Mouse (Mus musculus): ENCODE data around the gene Derl2. TPM values are rescaled to one million over a fixed set of nuclear protein-coding genes. Genes with fewer than 3 reads are reported as not detected.

Derl2 gene
- polyA plus RNA-seq, 1 experiment from 2014 or later = 65.8 TPM

GRCm38 (mm10) chr11:70970560-70971540 lies 48.8 kb downstream of the Derl2 start:
- 17% methylated on average over 24 of the region's 24 CpGs for WGBS
- Histone ChIP-seq H3K4me1 (ENCODE audit: control insufficient read depth, insufficient read depth, low read length) (peaks cover 4% of the 10 kb centered on the region), H3K27me3 (replicated peaks; ENCODE audit: control insufficient read depth, insufficient read depth, low read length) (no peaks in the 10 kb centered on the region), H3K27ac (ENCODE audit: low read length) (peak overlapping the region; percentile 94), H3K36me3 (ENCODE audit: control insufficient read depth, insufficient read depth, low read length) (no peaks in the 10 kb centered on the region), H3K9ac (ENCODE audit: low read depth, low read length) (peak overlapping the region; percentile 74), H3K4me3 (ENCODE audit: low read length) (peak overlapping the region; percentile 92), H3K9me3 (ENCODE audit: control insufficient read depth, low read length) (no peaks in the 10 kb centered on the region), H3K4me2 (ENCODE audit: low read depth, low read length) (peak overlapping the region; percentile 91)
- peak; percentile 41 for ATAC-seq

- H3K4me2 ChIP-seq (ENCODE audit: low read depth, low read length) = peak within 1 kb of the TSS; percentile 91
- peak within 1 kb of the TSS; percentile 94 for H3K27ac ChIP-seq (ENCODE audit: low read length)
- H3K4me1 ChIP-seq (ENCODE audit: control insufficient read depth, insufficient read depth, low read length) = peaks cover 4% of the 10 kb centered on the region
- peak; percentile 98 for ATAC-seq
- H3K9me3 ChIP-seq (ENCODE audit: control insufficient read depth, low read length) = no peaks in the 10 kb centered on the region
- peak within 1 kb of the TSS; percentile 92 for H3K4me3 ChIP-seq (ENCODE audit: low read length)
- H3K36me3 ChIP-seq (ENCODE audit: control insufficient read depth, insufficient read depth, low read length) = 0 out of 2 replicates have a peak, but pooled peaks cover 4% of the 10 kb centered on the region
- peak within 1 kb of the TSS; percentile 95 for H3K9ac ChIP-seq (ENCODE audit: low read depth, low read length)
- no peaks in the 10 kb centered on the region for H3K27me3 ChIP-seq (replicated peaks; ENCODE audit: control insufficient read depth, insufficient read depth, low read length)
- under 1% methylated on average over 43 of the region's 43 CpGs for WGBS
Observed at GRCm38 (mm10) chr11:70969821-70970559, 49.7 kb downstream of the Derl2 start, which contains the start of the genes Nup88 and Rpain. Nup88 (minus strand) TSS chr11:70969973. Rpain (plus strand) TSS chr11:70970213.

DNA sequence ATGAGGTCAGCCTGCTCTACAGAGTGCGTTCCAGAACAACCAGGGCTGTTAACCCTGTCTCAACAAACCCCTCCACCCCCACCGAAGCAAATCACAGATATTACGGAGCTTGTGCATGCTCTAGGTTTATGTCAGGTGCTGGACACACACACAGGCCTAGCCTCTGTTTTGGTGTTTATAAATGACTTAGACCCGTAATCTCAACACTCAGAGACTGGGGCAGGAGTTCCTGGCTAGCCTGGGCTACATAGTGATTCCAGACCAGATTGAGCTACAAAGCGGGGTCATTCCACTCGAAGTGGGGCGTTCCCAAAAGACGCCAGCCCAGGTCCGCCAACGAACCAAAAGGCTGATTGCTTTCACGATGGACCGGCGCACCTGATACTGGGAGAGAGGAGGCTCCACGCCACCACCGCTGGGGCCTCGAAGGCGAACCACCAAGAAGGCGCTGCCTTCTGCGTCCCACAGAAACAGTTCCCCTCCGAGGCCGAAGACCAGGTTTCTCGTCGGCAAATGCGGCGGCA lies 50.3 kb downstream of the Derl2 start:
- Histone ChIP-seq H3K9me3 (ENCODE audit: control insufficient read depth, low read length) (no peaks in the 10 kb centered on the region), H3K4me3 (ENCODE audit: low read length) (peak overlapping the region; percentile 92), H3K27ac (ENCODE audit: low read length) (peak overlapping the region; percentile 89), H3K9ac (ENCODE audit: low read depth, low read length) (peak overlapping the region; percentile 95), H3K27me3 (replicated peaks; ENCODE audit: control insufficient read depth, insufficient read depth, low read length) (no peaks in the 10 kb centered on the region), H3K4me2 (ENCODE audit: low read depth, low read length) (peak overlapping the region; percentile 84), H3K4me1 (ENCODE audit: control insufficient read depth, insufficient read depth, low read length) (peaks cover 4% of the 10 kb centered on the region), H3K36me3 (ENCODE audit: control insufficient read depth, insufficient read depth, low read length) (peaks cover 9% of the 10 kb centered on the region; the same call in 1 of the 2 replicates)
- ATAC-seq = peak; percentile 28
- WGBS = under 1% methylated on average over 25 of the region's 25 CpGs

DNA sequence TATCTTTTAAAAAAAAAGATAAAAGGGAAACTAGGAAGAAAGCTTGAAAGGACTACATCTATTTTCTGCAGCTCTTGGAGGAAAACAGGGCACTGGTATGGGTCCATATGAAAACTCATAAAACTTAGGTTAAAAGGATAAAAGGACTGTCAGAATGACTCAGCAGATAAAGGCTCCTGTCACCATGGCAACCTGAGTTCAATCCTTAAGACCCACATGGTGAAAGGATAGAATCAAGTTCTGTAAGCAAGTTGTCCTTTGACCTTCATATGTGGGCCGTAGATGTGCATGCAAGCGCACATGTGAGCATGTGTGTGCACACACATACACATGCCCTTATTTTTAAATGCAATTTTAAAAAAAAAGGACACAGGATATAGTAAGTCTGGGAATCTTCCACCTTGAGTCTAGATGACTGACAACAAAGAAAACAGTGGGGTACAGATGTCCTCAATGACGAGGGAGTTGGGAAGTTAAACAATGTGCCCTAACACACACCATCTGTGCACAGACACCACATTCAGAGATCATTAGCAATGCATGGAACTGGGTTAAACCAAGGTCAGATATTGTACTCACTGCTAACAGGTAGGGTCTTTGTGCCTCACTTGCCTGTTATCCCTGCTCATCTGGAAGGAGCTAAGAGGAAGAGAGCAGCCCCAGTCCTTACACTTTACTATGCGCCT lies 55.3 kb downstream of the Derl2 start:
- Histone ChIP-seq H3K4me3 (ENCODE audit: low read length) (no peak overlapping the region), H3K4me2 (ENCODE audit: low read depth, low read length) (no peak overlapping the region), H3K4me1 (ENCODE audit: control insufficient read depth, insufficient read depth, low read length) (peaks cover 4% of the 10 kb centered on the region), H3K9ac (ENCODE audit: low read depth, low read length) (no peak overlapping the region), H3K27ac (ENCODE audit: low read length) (no peak overlapping the region), H3K36me3 (ENCODE audit: control insufficient read depth, insufficient read depth, low read length) (peaks cover 20% of the 10 kb centered on the region), H3K9me3 (ENCODE audit: control insufficient read depth, low read length) (no peaks in the 10 kb centered on the region), H3K27me3 (replicated peaks; ENCODE audit: control insufficient read depth, insufficient read depth, low read length) (no peaks in the 10 kb centered on the region)
- 78% methylated on average over 4 of the region's 4 CpGs for WGBS
- ATAC-seq = no peak

DNA sequence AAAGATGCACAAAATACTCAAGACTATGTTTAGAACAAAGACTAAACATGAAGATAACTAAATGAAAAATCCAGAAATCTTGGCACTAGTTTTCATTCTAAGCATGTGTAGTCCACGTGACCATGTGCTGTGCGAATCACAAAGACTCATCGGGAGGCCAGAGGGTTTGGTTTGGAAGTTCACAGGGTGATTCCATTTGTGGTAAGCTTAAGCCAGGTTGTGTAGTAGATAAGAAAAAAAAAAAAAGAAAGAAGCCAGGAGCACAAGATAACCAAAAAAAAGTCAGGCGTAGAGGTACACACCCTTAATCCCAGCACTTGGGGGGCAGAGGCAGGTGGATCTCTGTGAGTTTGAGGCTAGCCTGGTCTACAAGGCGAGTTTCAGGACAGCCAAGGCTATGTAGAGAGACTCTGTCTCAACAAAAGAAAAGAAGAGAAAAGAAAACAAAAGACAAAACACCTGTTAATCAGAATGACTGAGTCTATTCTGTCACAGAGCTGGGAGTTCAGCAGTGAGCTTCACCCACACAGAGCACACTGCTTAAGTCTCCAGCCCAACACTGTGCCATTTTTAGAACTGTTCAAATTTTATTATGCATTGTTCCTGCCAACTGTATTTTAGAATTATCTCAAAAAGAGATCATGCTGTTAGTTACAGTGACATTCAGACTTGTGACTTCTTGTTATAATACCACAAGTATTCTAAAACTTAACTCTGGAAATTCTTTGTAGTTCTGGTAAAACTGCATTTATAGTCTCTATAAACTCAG lies 58.7 kb downstream of the Derl2 start:
- Histone ChIP-seq H3K27ac (ENCODE audit: low read length) (no peak overlapping the region), H3K27me3 (replicated peaks; ENCODE audit: control insufficient read depth, insufficient read depth, low read length) (no peaks in the 10 kb centered on the region), H3K4me1 (ENCODE audit: control insufficient read depth, insufficient read depth, low read length) (no peaks in the 10 kb centered on the region), H3K9ac (ENCODE audit: low read depth, low read length) (no peak overlapping the region), H3K36me3 (ENCODE audit: control insufficient read depth, insufficient read depth, low read length) (peaks cover 25% of the 10 kb centered on the region), H3K4me2 (ENCODE audit: low read depth, low read length) (no peak overlapping the region), H3K4me3 (ENCODE audit: low read length) (no peak overlapping the region), H3K9me3 (ENCODE audit: control insufficient read depth, low read length) (no peaks in the 10 kb centered on the region)
- 94% methylated on average over 5 of the region's 5 CpGs for WGBS
- no peak for ATAC-seq

Other genes starting within 250 kb of the Derl2 start
- gene Scimp, start 207.3 kb downstream of the Derl2 start, polyA plus RNA-seq (2015; fragmentation: Nextera tagmentation; extraction: Ambion mirVana) = 0.37 and 1.0 TPM in 2 replicates
- gene Rabep1, start 175.1 kb downstream of the Derl2 start, polyA plus RNA-seq (2015; fragmentation: Nextera tagmentation; extraction: Ambion mirVana) = 55.8 and 60.7 TPM in 2 replicates
- gene Nup88, start 49.9 kb downstream of the Derl2 start, polyA plus RNA-seq (2015; fragmentation: Nextera tagmentation; extraction: Ambion mirVana) = 86.4 and 92.2 TPM in 2 replicates
- 59.1 and 61.5 TPM in 2 replicates for gene Rpain, start 49.6 kb downstream of the Derl2 start, polyA plus RNA-seq (2015; fragmentation: Nextera tagmentation; extraction: Ambion mirVana)
- 331 and 372 TPM in 2 replicates for gene C1qbp, start 36.8 kb downstream of the Derl2 start, polyA plus RNA-seq (2015; fragmentation: Nextera tagmentation; extraction: Ambion mirVana)
- gene Dhx33, start 15.4 kb downstream of the Derl2 start, polyA plus RNA-seq (2015; fragmentation: Nextera tagmentation; extraction: Ambion mirVana) = 12.2 and 13.9 TPM in 2 replicates
- gene Mis12, start 230 bp downstream of the Derl2 start, polyA plus RNA-seq (2015; fragmentation: Nextera tagmentation; extraction: Ambion mirVana) = 27.9 and 35.2 TPM in 2 replicates
- 45.2 and 51.0 TPM in 2 replicates for gene 6330403K07Rik, start 13.7 kb upstream of the Derl2 start, polyA plus RNA-seq (2015; fragmentation: Nextera tagmentation; extraction: Ambion mirVana)
- 0.17 and 0.20 TPM in 2 replicates for gene Nlrp1a, start 124.9 kb upstream of the Derl2 start, polyA plus RNA-seq (2015; fragmentation: Nextera tagmentation; extraction: Ambion mirVana)
- gene Nlrp1b, start 210.9 kb upstream of the Derl2 start, polyA plus RNA-seq (2015; fragmentation: Nextera tagmentation; extraction: Ambion mirVana) = 0.11 and 0.20 TPM in 2 replicates

Data from intestine, embryonic 16.5 days (tissue).